Mouse (Mus musculus) heart, embryonic 14.5 days (tissue): Measurements from ENCODE around the gene E330021D16Rik. TPM values are rescaled to one million over a fixed set of nuclear protein-coding genes. Genes with fewer than 3 reads are reported as not detected.

ENCODE experiments used
- ATAC-seq: fragments of 200-750 bp; cut with Nextera tagmentation; 2 replicates; pipeline ENCODE4 v1.8.0; 2017; ENCODE audit warnings: low read depth, moderate TSS enrichment; ENCODE audit not compliant: insufficient number of reproducible peaks, insufficient read depth, low FRiP score
- H3K27ac ChIP-seq, 2 experiments: fragments of 200-500 bp in 1 of 2; fragments of 300-500 bp in 1 of 2; sonication (generic) in 1 of 2; replicated peaks in 1 of 2; 2 replicates each; pipeline ENCODE4 v1.5.1; 2012 to 2014; ENCODE audit warnings: low read depth in 2 of 2, low read length in 2 of 2, control low read depth in 1 of 2, mild to moderate bottlenecking in 1 of 2, mixed read lengths in 1 of 2; ENCODE audit not compliant: control insufficient read depth in 1 of 2, insufficient read depth in 1 of 2
- H3K27me3 ChIP-seq: fragments of 300-500 bp; sonication (generic); 2 replicates; pipeline ENCODE4 v1.6.1; 2014; ENCODE audit warnings: mild to moderate bottlenecking, low read length, control low read depth; ENCODE audit not compliant: control insufficient read depth, insufficient read depth
- H3K36me3 ChIP-seq: fragments of 300-500 bp; sonication (generic); 2 replicates; pipeline ENCODE4 v1.6.1; 2014; ENCODE audit warnings: mild to moderate bottlenecking, control low read depth, low read length, mixed read lengths; ENCODE audit not compliant: control insufficient read depth, insufficient read depth
- H3K4me1 ChIP-seq, 2 experiments: fragments of 200-500 bp in 1 of 2; fragments of 300-500 bp in 1 of 2; sonication (generic) in 1 of 2; 2 replicates each; pipeline ENCODE4 v1.6.1; 2012 to 2014; ENCODE audit warnings: low read length in 2 of 2, control low read depth in 1 of 2, mixed read lengths in 1 of 2; ENCODE audit not compliant: control insufficient read depth in 2 of 2, insufficient read depth in 2 of 2
- H3K4me2 ChIP-seq: fragments of 300-500 bp; sonication (generic); 2 replicates; pipeline ENCODE4 v1.6.1; 2014; ENCODE audit warnings: mild to moderate bottlenecking, low read length
- H3K4me3 ChIP-seq, 2 experiments: fragments of 200-500 bp in 1 of 2; fragments of 300-500 bp in 1 of 2; sonication (generic) in 1 of 2; 2 replicates each; pipeline ENCODE4 v1.5.1; 2012 to 2014; ENCODE audit warnings: low read length in 2 of 2, mild to moderate bottlenecking in 2 of 2, control low read depth in 1 of 2, low read depth in 1 of 2, moderate library complexity in 1 of 2; ENCODE audit not compliant: control insufficient read depth in 1 of 2, insufficient read depth in 1 of 2
- H3K9ac ChIP-seq: fragments of 300-500 bp; sonication (generic); 2 replicates; pipeline ENCODE4 v1.6.1; 2014; ENCODE audit warnings: mild to moderate bottlenecking, low read length
- H3K9me3 ChIP-seq: fragments of 300-500 bp; sonication (generic); 2 replicates; pipeline ENCODE4 v1.6.1; 2016; ENCODE audit warnings: low read length, control low read depth; ENCODE audit not compliant: control insufficient read depth
- WGBS: fragments of 180-500 bp; shearing (Covaris S2); extraction: QIAGEN DNeasy Blood & Tissue Kit; methylation state at CpG from one replicate; pipeline ENCODE4 v1.1.7; 2014; 5-methylcytosine and 5-hydroxymethylcytosine counted together
- polyA plus RNA-seq: library from polyadenylated mRNA; unstranded; fragments of >200 nt; fragmentation: Nextera tagmentation; extraction: Ambion mirVana; gene quantifications from 2 replicates; pipeline ENCODE4 v1.2.1, GENCODE M21; 2014

The E330021D16Rik gene
- polyA plus RNA-seq, 1 experiment from 2014 or later: not detected

DNA sequence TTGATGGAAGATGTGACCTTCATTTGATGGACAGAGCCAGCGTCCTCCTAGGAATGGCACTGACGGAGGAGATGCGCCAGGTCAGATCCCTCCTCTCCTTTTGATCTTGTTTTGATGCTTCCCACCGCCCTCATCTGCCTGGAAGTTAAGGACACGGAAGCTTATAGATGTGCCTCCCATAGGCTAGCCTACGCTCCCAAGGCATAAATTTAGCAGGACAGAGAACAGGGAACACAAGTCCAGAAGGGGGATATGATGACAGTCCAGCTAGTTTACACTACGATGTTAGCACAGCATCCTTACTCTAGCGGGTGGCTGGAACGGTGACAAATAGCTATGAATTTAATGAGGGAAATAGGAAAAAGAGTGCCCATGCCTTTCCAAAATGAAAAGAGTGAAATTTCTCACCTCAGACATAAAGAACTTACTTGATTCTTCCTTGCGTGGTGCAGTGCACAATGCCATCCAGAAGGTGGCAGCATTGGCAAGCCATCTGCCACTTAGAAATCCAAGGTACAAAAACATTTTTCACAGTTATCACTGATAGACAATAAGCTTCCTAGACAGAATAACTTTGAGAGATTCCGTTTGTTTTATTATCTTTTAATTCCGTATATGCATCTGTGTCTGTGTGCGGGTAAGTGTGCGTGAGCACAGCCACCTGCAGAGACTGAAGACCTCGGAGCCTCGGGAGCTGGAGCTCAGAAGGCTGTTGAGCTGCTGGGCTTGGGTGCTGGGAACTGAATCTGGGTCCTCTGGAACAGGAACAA lies 6.9 kb upstream of the E330021D16Rik start:
- Histone ChIP-seq H3K4me1 (peaks cover 12 to 13% of the 10 kb centered on the region in 2 experiments; a peak in 3 of 4 replicates), H3K27me3 (no peaks in the 10 kb centered on the region), H3K4me3 (no peak overlapping the region), H3K4me2 (no peak overlapping the region), H3K27ac (no peak overlapping the region), H3K36me3 (no peaks in the 10 kb centered on the region), H3K9ac (no peak overlapping the region), H3K9me3 (no peaks in the 10 kb centered on the region)
- 60% methylated on average over 16 of the region's 16 CpGs for WGBS
- no peak for ATAC-seq

DNA sequence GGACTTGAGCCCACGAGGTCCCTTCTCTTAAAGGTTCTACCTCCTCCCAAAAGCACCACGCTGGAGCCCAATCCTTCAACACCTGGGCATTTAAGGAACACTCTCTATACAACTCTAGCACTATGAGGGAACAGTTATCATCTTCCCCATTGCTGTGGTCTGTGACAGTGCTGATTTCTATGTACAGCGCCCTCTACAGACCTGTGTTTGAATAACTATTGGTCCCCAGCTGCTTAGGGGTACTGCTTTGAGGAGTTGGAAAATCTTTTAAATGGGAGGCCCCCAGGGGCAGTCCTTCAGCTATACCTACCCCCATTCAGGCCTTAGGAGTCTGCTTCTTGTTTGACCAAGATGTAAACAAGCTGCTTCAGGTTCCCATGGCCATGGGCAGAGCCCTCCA lies 5.7 kb upstream of the E330021D16Rik start:
- no peak overlapping the region for H3K27ac ChIP-seq
- no peaks in the 10 kb centered on the region for H3K9me3 ChIP-seq
- H3K36me3 ChIP-seq: no peaks in the 10 kb centered on the region
- no peaks in the 10 kb centered on the region for H3K27me3 ChIP-seq
- no peak overlapping the region for H3K4me3 ChIP-seq
- no peak overlapping the region for H3K9ac ChIP-seq
- 57% methylated on average over 3 of the region's 3 CpGs for WGBS
- no peak for ATAC-seq
- H3K4me2 ChIP-seq: no peak overlapping the region
- H3K4me1 ChIP-seq: peaks cover 12 to 13% of the 10 kb centered on the region in 2 experiments; a peak in 3 of 4 replicates

DNA sequence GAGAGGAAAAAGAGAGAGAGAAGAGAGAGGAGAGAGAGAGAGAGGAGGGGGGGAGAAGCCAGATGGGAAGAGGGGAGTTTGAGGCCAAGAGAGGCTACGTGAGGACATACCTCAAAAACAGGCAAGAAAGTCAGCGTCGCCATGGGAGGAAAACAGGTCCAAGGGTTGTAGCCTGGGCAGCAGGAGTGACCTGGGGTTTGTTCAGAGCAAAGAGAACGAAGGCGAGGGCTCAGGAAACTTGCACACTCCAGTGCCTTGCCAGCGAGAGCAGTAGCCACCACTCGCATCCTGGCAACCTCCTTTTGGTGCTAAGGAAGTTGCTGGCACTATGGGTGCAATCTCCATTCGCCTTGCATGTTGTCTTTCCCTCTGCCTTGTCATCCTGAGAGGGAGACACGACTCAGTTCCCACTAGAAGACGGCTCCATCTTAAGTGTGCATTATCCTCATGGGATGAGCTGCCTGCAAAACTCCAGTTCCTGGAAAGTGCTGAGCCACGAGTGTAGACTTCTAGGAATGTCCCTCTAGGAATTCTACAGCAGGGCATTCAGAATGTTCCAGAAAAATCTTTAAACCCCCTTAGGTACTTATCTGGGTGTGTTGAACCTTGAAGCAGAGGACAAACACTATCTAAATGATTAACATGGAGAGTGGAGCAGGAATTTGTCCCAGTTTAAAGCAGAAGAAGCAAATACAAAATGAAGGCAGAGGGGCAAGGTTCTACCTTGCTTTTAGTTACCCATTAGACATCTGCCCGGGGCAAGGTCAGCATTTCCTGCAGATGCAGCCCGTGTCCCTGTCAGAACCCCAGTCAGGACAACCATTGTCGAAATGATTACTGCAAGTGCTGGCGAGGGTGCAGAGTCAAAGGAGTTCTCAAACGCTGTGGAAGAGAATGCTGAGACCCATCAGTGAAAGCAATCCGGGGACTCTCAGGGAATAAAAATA lies 3.8 kb upstream of the E330021D16Rik start:
- Histone ChIP-seq H3K4me2 (no peak overlapping the region), H3K27ac (no peak overlapping the region), H3K36me3 (no peaks in the 10 kb centered on the region), H3K9me3 (no peaks in the 10 kb centered on the region), H3K27me3 (no peaks in the 10 kb centered on the region), H3K9ac (no peak overlapping the region), H3K4me3 (no peak overlapping the region), H3K4me1 (peaks cover 12 to 13% of the 10 kb centered on the region in 2 experiments; a peak in 3 of 4 replicates)
- no peak for ATAC-seq
- WGBS: 64% methylated on average over 17 of the region's 17 CpGs

DNA sequence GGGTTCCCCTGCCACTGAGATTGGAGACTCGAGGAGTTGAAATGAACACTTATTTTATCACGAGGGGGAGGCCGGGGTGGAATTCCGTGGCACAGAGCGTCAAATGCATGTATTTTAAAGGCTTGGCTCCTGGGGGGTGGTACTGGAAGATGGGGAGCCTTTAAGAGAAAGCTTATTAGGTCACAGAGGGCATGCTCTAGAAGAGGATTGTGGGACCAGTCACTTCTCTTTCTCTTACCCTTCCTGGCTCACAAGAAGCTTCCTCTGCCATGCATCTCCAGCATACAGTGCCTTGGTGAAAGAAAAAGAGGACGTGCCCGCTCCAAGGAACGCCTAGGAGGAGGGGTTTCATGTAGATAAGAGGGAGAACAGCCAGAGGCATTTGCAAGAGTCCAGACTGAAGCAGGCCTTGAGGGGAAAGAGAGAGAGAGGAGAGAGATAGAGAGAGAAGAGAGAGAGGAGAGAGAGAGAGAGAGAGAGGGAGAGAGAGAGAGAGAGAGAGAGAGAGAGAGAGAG lies 3.0 kb upstream of the E330021D16Rik start:
- Histone ChIP-seq H3K36me3 (no peaks in the 10 kb centered on the region), H3K4me2 (peak overlapping the region; percentile 2; the same call in 1 of the 2 replicates), H3K9me3 (no peaks in the 10 kb centered on the region), H3K27me3 (no peaks in the 10 kb centered on the region), H3K27ac (0 out of 4 replicates have a peak overlapping the region, but pooled peaks of 1 of the 2 experiments have one; percentile 5), H3K9ac (no peak overlapping the region), H3K4me1 (peaks cover 12 to 13% of the 10 kb centered on the region in 2 experiments; a peak in 3 of 4 replicates), H3K4me3 (no peak overlapping the region)
- 10% methylated on average over 8 of the region's 8 CpGs for WGBS
- no peak for ATAC-seq

DNA sequence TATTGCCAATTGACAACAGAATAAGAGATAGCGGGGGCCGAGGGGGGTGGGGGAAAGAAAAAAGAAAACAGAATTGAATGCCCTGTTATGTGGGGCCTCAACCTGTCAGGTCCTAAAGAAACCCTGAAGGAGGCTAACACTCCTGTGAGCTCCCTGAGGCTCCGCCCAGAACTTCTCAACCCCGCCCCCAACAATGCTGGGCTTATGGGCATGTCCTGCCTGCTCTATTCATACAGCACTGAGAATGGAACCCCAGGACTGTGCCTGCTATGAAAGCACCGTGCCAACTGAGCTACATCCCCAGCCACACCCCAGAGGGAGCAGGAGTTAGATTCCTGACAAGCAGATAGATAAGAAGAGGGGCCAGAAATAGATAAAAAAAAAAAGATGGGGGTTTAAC lies 2.5 kb upstream of the E330021D16Rik start:
- H3K9ac ChIP-seq: no peak overlapping the region
- H3K4me1 ChIP-seq: peaks cover 12 to 13% of the 10 kb centered on the region in 2 experiments; a peak in 3 of 4 replicates
- H3K36me3 ChIP-seq: no peaks in the 10 kb centered on the region
- ATAC-seq: peak; percentile 54; the same call in 1 of the 2 replicates
- peak overlapping the region; percentile 2; the same call in 1 of the 2 replicates for H3K4me2 ChIP-seq
- no peak overlapping the region for H3K27ac ChIP-seq
- WGBS: 53% methylated on average over 5 of the region's 5 CpGs
- no peaks in the 10 kb centered on the region for H3K27me3 ChIP-seq
- H3K4me3 ChIP-seq: no peak overlapping the region
- H3K9me3 ChIP-seq: no peaks in the 10 kb centered on the region

DNA sequence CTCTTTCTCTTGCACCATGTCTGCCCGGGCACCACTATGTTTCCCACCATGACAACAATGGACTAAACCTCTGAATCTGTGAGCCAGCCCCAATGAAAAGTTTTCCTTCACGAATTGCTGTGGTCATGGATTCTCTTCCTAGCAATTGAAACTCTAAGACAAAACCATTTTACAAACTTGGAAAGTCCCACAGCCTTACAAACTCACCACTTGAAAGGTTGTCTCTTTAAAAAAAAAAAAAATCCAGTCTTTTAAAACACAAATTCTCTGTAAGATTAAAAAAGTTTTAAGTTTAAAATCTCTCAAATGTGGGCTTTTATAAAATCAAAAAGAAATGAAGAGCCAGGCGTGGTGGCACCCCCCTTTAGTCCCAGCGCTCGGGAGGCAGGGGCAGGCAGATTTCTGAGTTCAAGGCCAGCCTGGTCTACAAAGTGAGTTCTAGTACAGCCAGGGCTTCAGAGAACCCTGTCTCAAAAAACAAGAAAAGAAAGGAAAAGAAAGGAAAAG lies 1.5 kb downstream of the E330021D16Rik start:
- Histone ChIP-seq H3K9me3 (no peaks in the 10 kb centered on the region), H3K9ac (no peak overlapping the region), H3K4me3 (no peak overlapping the region), H3K36me3 (no peaks in the 10 kb centered on the region), H3K4me2 (no peak overlapping the region), H3K4me1 (peaks cover 6 to 11% of the 10 kb centered on the region in 2 experiments; a peak in 3 of 4 replicates), H3K27ac (no peak overlapping the region), H3K27me3 (no peaks in the 10 kb centered on the region)
- WGBS: 79% methylated on average over 5 of the region's 5 CpGs
- no peak for ATAC-seq

DNA sequence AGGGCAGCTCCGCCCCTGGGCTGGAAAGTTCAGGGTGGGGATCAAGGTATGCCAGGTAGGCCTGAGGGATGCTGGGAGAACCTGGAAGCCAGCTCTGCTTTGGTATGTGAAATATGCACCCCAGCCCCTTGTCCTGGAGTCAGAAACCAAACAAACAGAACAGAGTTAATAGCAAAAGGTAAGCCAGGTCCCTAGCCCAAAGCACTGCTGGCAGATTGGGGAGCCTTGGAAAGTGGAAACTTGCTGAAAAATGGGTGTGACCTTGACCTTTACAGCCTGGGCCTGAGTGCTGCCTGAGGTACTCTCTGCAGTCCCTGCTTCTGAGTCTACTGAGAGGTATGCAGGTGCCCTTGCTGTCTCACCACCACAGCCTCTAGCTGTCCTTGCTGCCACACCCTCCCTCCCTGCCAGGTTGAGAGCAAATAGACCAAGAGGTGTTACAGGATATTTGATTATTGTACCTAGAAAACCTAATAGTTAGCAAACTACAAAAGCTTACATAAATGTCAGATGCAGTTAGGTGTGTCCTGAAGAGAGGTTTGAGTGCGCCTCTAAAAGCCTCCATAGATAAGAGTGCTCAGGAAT lies 7.7 kb downstream of the E330021D16Rik start:
- no peaks in the 10 kb centered on the region for H3K27me3 ChIP-seq
- H3K36me3 ChIP-seq: no peaks in the 10 kb centered on the region
- H3K9me3 ChIP-seq: no peaks in the 10 kb centered on the region
- no peak overlapping the region for H3K4me3 ChIP-seq
- ATAC-seq: no peak
- no peak overlapping the region for H3K4me2 ChIP-seq
- no peaks in the 10 kb centered on the region; a peak in 1 of 4 replicates for H3K4me1 ChIP-seq
- no peak overlapping the region for H3K27ac ChIP-seq
- H3K9ac ChIP-seq: no peak overlapping the region
- 62% methylated on average over 2 of the region's 2 CpGs for WGBS
